Mouse (Mus musculus) thymus, adult 2 months (tissue): ENCODE results near the gene Gm34653. TPM values are rescaled to one million over a fixed set of nuclear protein-coding genes. Genes with fewer than 3 reads are reported as not detected.
"Not testable (repeated sequence)": the region's sequence is repeated elsewhere in the genome, so short reads cannot be mapped to it uniquely, and the experiment has no call there.

ENCODE experiments used
- DNase-seq: peaks from one replicate; pipeline ENCODE4 v3.0.0; 2021
- H3K27ac ChIP-seq: fragments of 200-500 bp; 2 replicates; pipeline ENCODE4 v1.5.1; 2012; ENCODE audit warnings: low read length, control low read depth; ENCODE audit not compliant: control insufficient read depth, insufficient read depth
- H3K27me3 ChIP-seq: fragments of 200-500 bp; 2 replicates; pipeline ENCODE4 v1.6.1; 2012; ENCODE audit warnings: mild to moderate bottlenecking, low read length, moderate library complexity, mixed read lengths; ENCODE audit not compliant: control insufficient read depth, insufficient read depth
- H3K36me3 ChIP-seq: fragments of 200-500 bp; 2 replicates; pipeline ENCODE4 v1.6.1; 2012; ENCODE audit warnings: mild to moderate bottlenecking, low read length, moderate library complexity; ENCODE audit not compliant: control insufficient read depth, insufficient read depth
- H3K4me1 ChIP-seq: fragments of 200-500 bp; replicated peaks from 2 replicates; pipeline ENCODE4 v1.6.1; 2012; ENCODE audit warnings: low read length; ENCODE audit not compliant: control insufficient read depth, insufficient read depth
- H3K4me3 ChIP-seq: fragments of 200-500 bp; 2 replicates; pipeline ENCODE4 v1.5.1; 2012; ENCODE audit warnings: mild to moderate bottlenecking, low read length, control low read depth, moderate library complexity; ENCODE audit not compliant: control insufficient read depth, insufficient read depth
- CTCF ChIP-seq: fragments of 200-500 bp; IDR thresholded peaks from 2 replicates; pipeline ENCODE4 v1.5.1; 2012; ENCODE audit warnings: mild to moderate bottlenecking, control low read depth, low read length, moderate library complexity, borderline replicate concordance; ENCODE audit not compliant: control insufficient read depth, poor library complexity, insufficient read depth; ENCODE audit errors: extremely low read depth
- POLR2A ChIP-seq: fragments of 200-500 bp; IDR thresholded peaks from 2 replicates; pipeline ENCODE4 v1.6.1; 2012; ENCODE audit warnings: mild to moderate bottlenecking, low read length, control low read depth, moderate library complexity; ENCODE audit not compliant: control insufficient read depth, poor library complexity, insufficient read depth; ENCODE audit errors: extremely low read depth
- WGBS: fragments of 180-500 bp; shearing (Covaris S2); methylation state at CpG from one replicate; pipeline ENCODE4 v1.1.7; 2018; 5-methylcytosine and 5-hydroxymethylcytosine counted together
- polyA plus RNA-seq: library from polyadenylated mRNA; depleted of rRNA; stranded (reverse); fragments of >200 nt; gene quantifications from 2 replicates; pipeline ENCODE4 v1.2.3, GENCODE M21; 2012

Gm34653 gene
- polyA plus RNA-seq, 1 experiment = not detected

- H3K27ac ChIP-seq = no peak overlapping the region
- peaks cover 6% of the 10 kb centered on the region; the same call in 1 of the 2 replicates for H3K4me1 ChIP-seq
- peaks cover 5% of the 10 kb centered on the region for H3K36me3 ChIP-seq
- DNase-seq = no peak
- 90% methylated on average over 1 of the region's 1 CpGs for WGBS
- H3K27me3 ChIP-seq = no peaks in the 10 kb centered on the region
- TF ChIP-seq POLR2A (no peak), CTCF (no peak)
- H3K4me3 ChIP-seq = no peak overlapping the region
These were observed 28.0 kb upstream of the Gm34653 start for GRCm38 (mm10) chr2:34804815-34805214.

- peaks cover 12% of the 10 kb centered on the region for H3K36me3 ChIP-seq
- no peak overlapping the region for H3K27ac ChIP-seq
- no peak for DNase-seq
- TF ChIP-seq CTCF (no peak), POLR2A (no peak)
- no peaks in the 10 kb centered on the region for H3K27me3 ChIP-seq
- no peak overlapping the region for H3K4me3 ChIP-seq
- peaks cover 3% of the 10 kb centered on the region; the same call in 1 of the 2 replicates for H3K4me1 ChIP-seq
- 95% methylated on average over 10 of the region's 10 CpGs for WGBS
These were observed 27.4 kb upstream of the Gm34653 start for GRCm38 (mm10) chr2:34805364-34805950.

- no peak for DNase-seq
- no peak overlapping the region for H3K4me3 ChIP-seq
- H3K4me1 ChIP-seq = peaks cover 3% of the 10 kb centered on the region; the same call in 1 of the 2 replicates
- no peak overlapping the region for H3K27ac ChIP-seq
- TF ChIP-seq POLR2A (no peak), CTCF (no peak)
- WGBS = 52% methylated on average over 2 of the region's 2 CpGs
- H3K27me3 ChIP-seq = no peaks in the 10 kb centered on the region
- peaks cover 38% of the 10 kb centered on the region for H3K36me3 ChIP-seq
These were observed 24.8 kb upstream of the Gm34653 start for GRCm38 (mm10) chr2:34808057-34808456.

- no peak for DNase-seq
- Histone ChIP-seq H3K4me3 (no peak overlapping the region), H3K36me3 (peaks cover 50% of the 10 kb centered on the region), H3K27ac (no peak overlapping the region), H3K4me1 (no peaks in the 10 kb centered on the region), H3K27me3 (no peaks in the 10 kb centered on the region)
- WGBS = 100% methylated on average over 1 of the region's 1 CpGs
- TF ChIP-seq CTCF = no peak
- no peak for TF ChIP-seq POLR2A
These were observed 23.2 kb upstream of the Gm34653 start for GRCm38 (mm10) chr2:34809568-34809967.

GRCm38 (mm10) chr2:34810775-34811174 is 22.0 kb upstream of the Gm34653 start:
- WGBS = 95% methylated on average over 3 of the region's 3 CpGs
- Histone ChIP-seq H3K36me3 (peaks cover 55% of the 10 kb centered on the region), H3K4me3 (no peak overlapping the region), H3K27me3 (no peaks in the 10 kb centered on the region), H3K27ac (no peak overlapping the region), H3K4me1 (no peaks in the 10 kb centered on the region)
- DNase-seq = no peak
- TF ChIP-seq POLR2A = no peak
- no peak for TF ChIP-seq CTCF

- TF ChIP-seq CTCF (no peak), POLR2A (no peak)
- no peak for DNase-seq
- Histone ChIP-seq H3K27ac (no peak overlapping the region), H3K36me3 (peaks cover 65% of the 10 kb centered on the region), H3K4me3 (no peak overlapping the region), H3K4me1 (no peaks in the 10 kb centered on the region), H3K27me3 (no peaks in the 10 kb centered on the region)
- 88% methylated on average over 7 of the region's 7 CpGs for WGBS
These were observed 20.1 kb upstream of the Gm34653 start for GRCm38 (mm10) chr2:34812706-34813105.

GRCm38 (mm10) chr2:34815893-34816292 is 16.9 kb upstream of the Gm34653 start:
- H3K27ac ChIP-seq, H3K27me3 ChIP-seq, H3K4me3 ChIP-seq, DNase-seq, H3K4me1 ChIP-seq: not testable (repeated sequence)
- peaks cover 60% of the 10 kb centered on the region for H3K36me3 ChIP-seq
- WGBS = 96% methylated on average over 2 of the region's 2 CpGs
